In the genomic region with DNA sequence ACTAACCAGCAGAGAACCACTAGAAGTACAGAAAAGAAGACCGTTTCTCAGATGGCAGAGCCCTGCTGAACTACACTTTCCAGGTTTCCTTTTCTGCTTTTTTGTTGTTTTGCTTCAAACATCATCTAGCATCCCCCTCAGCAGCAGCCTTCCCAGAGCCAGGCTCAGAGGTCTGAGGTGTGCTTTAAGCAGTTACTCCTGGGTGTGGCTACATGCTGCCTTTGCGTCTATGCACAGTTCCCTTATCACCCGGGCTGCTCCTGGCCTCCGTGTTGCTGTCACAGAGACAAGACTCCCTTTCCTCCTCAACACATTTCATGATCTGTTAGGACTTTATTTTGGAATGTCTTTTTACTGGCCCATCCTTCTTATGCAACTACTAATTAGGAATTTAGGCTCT, we compare ENCODE assay signal across 28 mouse cellular contexts.
DNase-seq lines count a peak whose midpoint lies in the region; ATAC-seq and TF ChIP-seq lines count a peak whose summit lies in the region.
"Had no signal": no experiment of that assay in that cellular context is flagged by ENCODE, and none has a peak within 500 bp of the region (broad histone marks: within the 10 kb centered on the region; RNA-seq: fewer than 3 reads in every experiment).

No protein-coding gene starts in this region.

- H3K27ac ChIP-seq in liver, postnatal 0 days (ENCODE audit: low read depth), result no peak overlapping the region
- H3K27ac ChIP-seq in liver, embryonic 13.5 days, result no peak overlapping the region
- H3K27ac ChIP-seq in olfactory bulb, adult 2 months (ENCODE audit: insufficient read depth, low read depth, low read length), result peak overlapping the region; percentile 96; the same call in 1 of the 2 replicates
- H3K27ac ChIP-seq in limb, embryonic 10.5 days, result no peak overlapping the region
- H3K27ac ChIP-seq: forebrain, embryonic 10.5 days; gastrocnemius, adult 2 months; hindbrain, embryonic 14.5 days; limb, embryonic 15.5 days; midbrain, embryonic 13.5 days; neural tube, embryonic 13.5 days had no signal

- no peaks in the 10 kb centered on the region for H3K36me3 ChIP-seq in liver, postnatal 0 days (replicated peaks; ENCODE audit: insufficient read depth, low read length)
- H3K36me3 ChIP-seq in liver, embryonic 13.5 days, result no peaks in the 10 kb centered on the region
- no peaks in the 10 kb centered on the region for H3K36me3 ChIP-seq in limb, embryonic 10.5 days
- H3K36me3 ChIP-seq: embryonic facial prominence, embryonic 13.5 days; forebrain, embryonic 10.5 days; G1E; limb, embryonic 15.5 days; midbrain, embryonic 13.5 days; neural tube, embryonic 13.5 days had no signal

- no peak for TF ChIP-seq EP300 in liver, postnatal 0 days (IDR thresholded peaks at IDR 0.05; ENCODE audit: low read depth)

- 39% methylated on average over 4 of the region's 4 CpGs for WGBS in liver, postnatal 0 days (ENCODE audit: insufficient replicate concordance)
- 22% methylated on average over 4 of the region's 4 CpGs for WGBS in liver, embryonic 13.5 days (ENCODE audit: insufficient replicate concordance)
- 47% methylated on average over 4 of the region's 4 CpGs for WGBS in olfactory bulb, adult 2 months
- WGBS in limb, embryonic 10.5 days, result 68% methylated on average over 4 of the region's 4 CpGs

- intact Hi-C loops in heart, postnatal 25 days (cut with DNase I), result loop anchor here (5.0 kb wide), 1 partner anchor 61 kb away; no protein-coding TSS in a partner anchor

- no peaks in the 10 kb centered on the region for H3K9me3 ChIP-seq in liver, postnatal 0 days (ENCODE audit: low read length)
- H3K9me3 ChIP-seq in liver, embryonic 13.5 days (replicated peaks), result no peaks in the 10 kb centered on the region
- H3K9me3 ChIP-seq in limb, embryonic 10.5 days (replicated peaks), result no peaks in the 10 kb centered on the region
- H3K9me3 ChIP-seq: forebrain, embryonic 10.5 days; G1E; limb, embryonic 15.5 days; megakaryocyte, embryonic 14.5 days; midbrain, embryonic 13.5 days; neural tube, embryonic 13.5 days had no signal

- no peak overlapping the region for H3K9ac ChIP-seq in liver, postnatal 0 days (replicated peaks)
- no peak overlapping the region for H3K9ac ChIP-seq in liver, embryonic 13.5 days
- H3K9ac ChIP-seq: embryonic facial prominence, embryonic 13.5 days; hindbrain, embryonic 14.5 days; limb, embryonic 15.5 days; lung, embryonic 14.5 days; midbrain, embryonic 13.5 days; neural tube, embryonic 13.5 days had no signal

- no peak overlapping the region for H3K4me2 ChIP-seq in liver, postnatal 0 days (ENCODE audit: low read depth, low read length)
- no peak overlapping the region for H3K4me2 ChIP-seq in liver, embryonic 13.5 days
- H3K4me2 ChIP-seq: embryonic facial prominence, embryonic 13.5 days; heart, embryonic 11.5 days; hindbrain, embryonic 14.5 days; limb, embryonic 15.5 days; lung, embryonic 14.5 days; midbrain, embryonic 13.5 days; neural tube, embryonic 13.5 days had no signal

- no peak overlapping the region for H3K4me3 ChIP-seq in liver, postnatal 0 days (ENCODE audit: low read depth, low read length)
- no peak overlapping the region for H3K4me3 ChIP-seq in liver, embryonic 13.5 days (replicated peaks)
- H3K4me3 ChIP-seq in olfactory bulb, adult 2 months (ENCODE audit: insufficient read depth, low read depth, low read length), result no peak overlapping the region
- no peak overlapping the region for H3K4me3 ChIP-seq in limb, embryonic 10.5 days
- H3K4me3 ChIP-seq: embryonic facial prominence, embryonic 13.5 days; forebrain, embryonic 10.5 days; gastrocnemius, adult 2 months; limb, embryonic 15.5 days; megakaryocyte, embryonic 14.5 days; midbrain, embryonic 13.5 days; neural tube, embryonic 13.5 days had no signal

- DNase-seq in heart, adult 11 months, result peak; percentile 83
- DNase-seq in heart, postnatal 25 days (ENCODE audit: low spot score), result no peak
- DNase-seq in liver, result peak; percentile 41
- DNase-seq in liver, postnatal 0 days, result no peak
- DNase-seq in liver, embryonic 13.5 days, result peak; percentile 5
- DNase-seq in embryo, embryonic 10.5 days (ENCODE audit: low spot score), result no peak
- no peak for DNase-seq in limb, embryonic 10.5 days (ENCODE audit: low spot score)
- DNase-seq: adrenal gland, postnatal 10 days; cerebellum, adult 11-12 months; cerebellum, adult 9-11 months; kidney, adult 8-10 months; kidney, postnatal 10 days; left cerebral cortex, postnatal 4 days; lung, postnatal 36 days; thymus, postnatal 4 days had no signal

- no peak for ATAC-seq in liver, postnatal 0 days
- peak; percentile 79 for ATAC-seq in liver, embryonic 13.5 days (ENCODE audit: low read depth)
- ATAC-seq: midbrain, embryonic 13.5 days; Patski had no signal

- no peaks in the 10 kb centered on the region for H3K4me1 ChIP-seq in liver, postnatal 0 days (ENCODE audit: insufficient read depth)
- H3K4me1 ChIP-seq in liver, embryonic 13.5 days (replicated peaks), result peaks cover 19% of the 10 kb centered on the region
- H3K4me1 ChIP-seq in olfactory bulb, adult 2 months (ENCODE audit: control insufficient read depth, insufficient read depth, low read length), result peaks cover 21% of the 10 kb centered on the region
- H3K4me1 ChIP-seq in limb, embryonic 10.5 days, result peaks cover 16% of the 10 kb centered on the region
- H3K4me1 ChIP-seq: midbrain, embryonic 13.5 days had no signal

- no peak for TF ChIP-seq CTCF in liver, postnatal 0 days (IDR thresholded peaks at IDR 0.05; ENCODE audit: low read depth)
- no peak for TF ChIP-seq CTCF in olfactory bulb, adult 2 months (IDR thresholded peaks at IDR 0.05; ENCODE audit: insufficient read depth, low read depth, low read length)

- no peak for TF ChIP-seq POLR2A in olfactory bulb, adult 2 months (IDR thresholded peaks at IDR 0.05; ENCODE audit: insufficient read depth, low read depth, low read length)

- no peaks in the 10 kb centered on the region for H3K27me3 ChIP-seq in liver, postnatal 0 days (ENCODE audit: insufficient read depth, low read length)
- H3K27me3 ChIP-seq in liver, embryonic 13.5 days, result no peaks in the 10 kb centered on the region
- no peaks in the 10 kb centered on the region for H3K27me3 ChIP-seq in limb, embryonic 10.5 days (ENCODE audit: low read depth, poor library complexity, severe bottlenecking)
- H3K27me3 ChIP-seq: embryonic facial prominence, embryonic 13.5 days; limb, embryonic 15.5 days; megakaryocyte, embryonic 14.5 days; midbrain, embryonic 13.5 days; neural tube, embryonic 13.5 days had no signal

Comparison
In these comparisons a context has a peak if more than half of its experiments do, and no peak if none do; other contexts are left out.
1. DNase-seq: peak in heart, adult 11 months (single experiment), liver (single experiment) and liver, embryonic 13.5 days (single experiment); none in heart, postnatal 25 days (single experiment), liver, postnatal 0 days (single experiment), embryo, embryonic 10.5 days (single experiment) and limb, embryonic 10.5 days (single experiment).